Mouse (Mus musculus) bone marrow, adult 2 months (tissue): ENCODE measurements at regions not wholly inside any gene's neighbourhood (a gene's known extent, or its start where the extent isn't known, plus 50 kb on each side); places are given as distances from the start of the nearest gene placed in this dataset.

Experiments
- CTCF ChIP-seq: fragments of 200-500 bp; IDR thresholded peaks from 2 replicates; pipeline ENCODE4 v1.5.1; 2011; ENCODE audit warnings: low read length, control low read depth; ENCODE audit not compliant: control insufficient read depth, insufficient read depth
- POLR2A ChIP-seq: fragments of 200-500 bp; IDR thresholded peaks from 2 replicates; pipeline ENCODE4 v1.6.1; 2011; ENCODE audit warnings: low read depth, mild to moderate bottlenecking, control low read depth, low read length, borderline replicate concordance; ENCODE audit not compliant: control insufficient read depth

DNA sequence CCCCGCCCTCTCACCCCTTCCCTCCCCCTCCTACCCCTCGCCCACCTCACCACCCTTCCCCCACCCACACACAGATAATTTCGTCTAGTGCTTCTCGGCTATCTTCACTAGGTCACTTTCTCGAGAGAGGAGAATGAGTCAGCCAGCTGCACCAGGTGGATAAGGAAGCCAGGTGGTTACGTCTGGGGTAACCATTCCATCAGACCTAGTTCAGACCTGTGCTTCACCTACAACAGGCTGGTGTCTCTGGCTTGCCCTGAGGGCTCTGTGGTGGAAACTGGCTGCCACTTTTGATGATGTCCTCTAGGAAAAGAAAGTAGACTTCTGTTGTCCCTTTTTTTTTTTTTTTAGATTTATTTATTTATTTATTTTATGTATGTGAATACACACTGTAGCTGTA is 151.5 kb upstream of the Arid2 start:
- TF ChIP-seq POLR2A (no peak), CTCF (no peak)
